Mouse (Mus musculus) liver, postnatal 0 days (tissue): Measurements from ENCODE around the gene Dbx2.

Experiments used
- CTCF ChIP-seq: sonication (generic); IDR thresholded peaks from 2 replicates; pipeline ENCODE4 v1.5.1; 2016; ENCODE audit warnings: antibody characterized with exemption, low read depth
- EP300 ChIP-seq: IDR thresholded peaks from 2 replicates; pipeline ENCODE4 v1.6.1; 2016; ENCODE audit warnings: antibody characterized with exemption, low read depth, mild to moderate bottlenecking

GRCm38 (mm10) chr15:95584891-95585290 is 70.9 kb downstream of the Dbx2 start:
- TF ChIP-seq CTCF (no peak), EP300 (no peak)
